Mouse (Mus musculus): ENCODE data around the gene Clasp1.

DNA sequence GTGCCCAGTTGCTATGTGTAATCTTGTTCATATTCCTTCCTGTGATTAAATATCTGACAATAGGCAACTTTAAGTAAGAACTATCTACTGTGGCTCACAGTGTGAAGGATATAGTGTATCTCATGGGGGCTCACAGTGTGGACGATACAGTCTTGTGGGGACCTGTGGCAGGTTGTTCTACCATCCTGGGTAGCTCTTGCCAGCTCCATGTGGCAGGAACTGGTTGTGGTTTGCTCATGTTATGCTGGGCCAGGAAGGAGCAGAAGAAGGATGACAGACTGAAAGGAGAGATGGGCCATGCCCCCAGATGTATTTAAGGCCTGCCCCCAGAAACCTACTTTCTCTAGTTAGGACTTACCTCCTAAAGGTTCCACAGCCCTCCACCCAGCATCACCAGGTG, 51.7 kb downstream of the Clasp1 start:
- TF ChIP-seq CTCF (IDR thresholded peaks at IDR 0.05; ENCODE audit: extremely low read depth, insufficient read depth, low read length) (no peak), POLR2A (IDR thresholded peaks at IDR 0.05; ENCODE audit: extremely low read depth, insufficient read depth, low read length) (no peak)

Data from cortical plate, adult 2 months (tissue).